Mouse (Mus musculus) mouse trophoblast stem cell (cell line): ENCODE measurements at regions not wholly inside any gene's neighbourhood (a gene's known extent, or its start where the extent isn't known, plus 50 kb on each side); places are given as distances from the start of the nearest gene placed in this dataset.

Experiments
- in situ Hi-C, 2 experiments: fragments of 300-500 bp; cut with MseI, MboI; formaldehyde crosslinking; loops; 2 replicates in 1 of 2; 3 replicates in 1 of 2; pipeline ENCODE4 v1.15.1; 2025

DNA sequence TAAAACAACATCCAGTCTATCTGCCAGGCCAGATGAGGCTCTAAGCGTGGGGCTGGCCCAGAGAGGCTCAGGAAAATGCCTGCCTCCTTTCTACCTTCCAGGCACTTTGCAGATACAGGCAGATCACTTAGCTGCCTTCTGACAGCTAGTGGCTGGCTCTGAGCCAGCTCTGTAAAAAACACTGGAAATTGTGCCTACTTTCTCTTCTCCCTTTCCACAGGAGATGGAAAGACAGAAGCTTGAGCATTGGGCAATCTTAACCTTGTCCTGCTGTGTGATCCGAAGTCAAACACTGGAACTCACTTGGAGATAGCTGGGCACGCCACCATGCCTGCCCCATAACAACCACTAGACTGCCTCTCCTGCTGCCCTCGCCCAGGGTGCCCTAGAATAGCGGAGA lies 93.0 kb upstream of the Zmiz1 start:
- in situ Hi-C loops = no loop called here

DNA sequence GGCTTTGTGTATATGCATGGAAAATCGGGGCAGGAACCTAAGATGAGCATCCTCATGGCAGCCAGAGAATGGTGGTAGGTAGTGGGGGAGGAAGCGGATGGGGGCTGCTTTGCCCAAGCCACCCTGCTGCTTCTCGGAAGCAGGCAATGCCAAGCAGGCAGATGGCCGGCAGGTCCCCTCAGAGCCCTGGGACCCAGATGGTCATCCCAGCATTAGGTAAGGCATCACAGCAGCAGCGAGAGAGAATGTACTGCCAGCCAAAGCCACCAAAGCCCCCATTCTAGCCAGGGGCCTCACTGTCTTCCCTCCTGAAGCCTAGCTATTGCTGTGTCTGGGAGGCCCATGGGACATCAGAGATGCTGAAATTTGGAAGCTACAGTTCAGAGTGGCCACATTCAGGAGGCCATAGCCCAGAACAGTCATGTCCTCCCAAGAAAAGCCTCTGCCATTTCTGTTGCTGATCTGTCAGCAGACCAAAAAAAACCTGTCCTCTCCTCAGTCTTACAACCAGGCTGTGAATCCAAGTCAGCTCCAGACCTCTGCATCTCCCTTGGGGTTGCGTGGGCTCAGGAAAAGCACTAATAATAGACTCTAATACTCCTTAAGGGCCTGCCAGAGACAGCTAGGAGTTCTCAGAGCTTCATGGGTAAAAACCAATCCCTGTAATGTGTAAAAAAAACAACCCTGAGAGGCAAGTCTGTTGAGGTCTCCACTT lies 88.5 kb upstream of the Zmiz1 start:
- in situ Hi-C loops = no loop called here

DNA sequence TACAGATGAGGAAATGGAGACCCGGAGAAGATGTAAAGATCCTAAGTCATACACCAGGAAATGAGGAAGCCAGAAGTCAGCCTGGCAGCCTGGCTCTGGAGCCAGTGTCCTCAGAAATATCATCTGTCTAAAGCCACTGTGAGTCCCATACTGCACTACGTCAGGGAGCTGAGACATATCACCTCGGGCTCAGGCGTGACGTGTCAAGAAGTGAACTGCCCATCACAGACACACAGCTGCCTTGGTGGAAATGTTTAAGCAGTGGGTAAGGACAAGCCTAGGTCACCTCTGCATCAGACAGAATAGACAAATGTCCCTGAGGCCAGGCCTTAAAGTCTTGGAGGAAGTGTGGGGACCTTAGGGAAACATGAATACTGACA lies 88.0 kb upstream of the Zmiz1 start:
- in situ Hi-C loops = no loop called here

DNA sequence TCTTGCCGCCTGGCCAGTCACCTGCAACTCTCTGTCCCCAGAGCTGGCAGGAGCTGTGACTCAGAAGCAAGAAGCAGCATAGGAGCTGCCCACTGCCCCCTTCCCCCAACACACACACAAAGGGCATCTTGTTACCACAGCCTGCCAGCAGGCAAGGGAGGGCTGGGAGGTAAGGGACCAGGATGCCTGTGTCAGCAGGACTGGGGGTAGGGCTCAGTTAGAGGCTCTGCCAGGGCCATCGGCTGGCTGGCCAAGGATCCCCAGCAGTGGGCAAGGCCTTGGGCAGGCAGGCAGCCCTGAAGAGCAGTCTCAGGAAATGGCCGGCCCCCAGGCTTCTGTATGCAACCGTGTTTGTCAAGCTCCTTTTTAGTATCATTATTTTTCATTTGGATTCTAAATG lies 87.3 kb upstream of the Zmiz1 start:
- in situ Hi-C loops = no loop called here

DNA sequence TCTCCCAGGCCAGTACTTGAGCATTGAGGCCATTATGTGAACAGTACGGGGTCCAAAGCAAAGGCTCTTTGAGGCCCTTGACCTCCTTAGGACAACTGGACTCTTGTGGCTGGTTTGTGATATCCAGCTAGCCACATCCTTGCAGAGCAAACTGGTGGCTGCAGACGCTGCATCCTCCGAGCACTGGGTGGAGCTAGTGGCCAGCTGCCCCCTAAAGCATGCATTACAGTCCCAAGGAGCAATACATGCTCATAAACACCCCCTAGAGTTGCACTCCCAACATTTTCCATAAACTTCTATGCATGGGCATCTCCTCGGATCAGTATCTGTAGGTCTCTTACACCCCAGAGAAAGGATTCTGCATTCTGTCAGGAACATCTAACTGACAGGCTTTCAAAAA lies 86.4 kb upstream of the Zmiz1 start:
- in situ Hi-C loops = no loop called here

DNA sequence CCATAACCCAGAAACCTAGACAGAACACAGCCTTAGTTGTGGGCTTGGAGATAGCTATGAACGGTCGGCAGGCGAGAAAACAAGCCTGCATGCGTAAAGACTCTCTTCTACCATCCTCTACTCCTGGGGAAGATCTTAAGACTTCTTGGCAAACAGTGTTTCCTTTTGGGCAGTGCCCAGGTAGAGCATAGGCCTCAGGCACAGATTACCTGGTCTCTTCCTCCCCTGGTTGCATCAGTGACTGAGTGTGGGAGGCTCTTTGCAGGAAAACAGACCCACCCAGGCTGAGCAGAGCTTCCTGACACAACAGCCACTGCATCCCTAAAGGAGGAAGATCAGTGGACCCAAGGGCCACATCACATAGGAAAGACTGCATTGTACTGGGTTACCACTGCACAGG lies 85.8 kb upstream of the Zmiz1 start:
- in situ Hi-C loops = no loop called here

DNA sequence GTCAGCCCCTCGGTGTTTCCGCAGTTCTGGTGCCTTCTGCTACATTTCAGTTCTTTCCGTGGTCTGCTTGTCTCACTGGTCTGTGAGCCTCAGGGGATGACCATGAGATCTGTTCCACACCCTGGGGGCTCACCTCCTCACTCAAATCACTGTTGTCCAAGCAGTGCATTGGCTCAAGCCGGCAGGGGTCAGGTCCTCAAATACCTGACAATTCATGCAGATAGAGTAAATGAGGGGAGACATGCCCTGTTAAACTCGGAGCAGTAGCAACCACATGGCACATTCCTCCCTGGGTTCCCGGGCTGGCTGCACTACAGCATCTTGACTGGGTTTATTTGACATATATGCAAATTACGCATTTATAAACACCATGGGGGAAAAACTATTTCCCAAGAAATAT lies 84.0 kb upstream of the Zmiz1 start:
- in situ Hi-C loops = no loop called here

DNA sequence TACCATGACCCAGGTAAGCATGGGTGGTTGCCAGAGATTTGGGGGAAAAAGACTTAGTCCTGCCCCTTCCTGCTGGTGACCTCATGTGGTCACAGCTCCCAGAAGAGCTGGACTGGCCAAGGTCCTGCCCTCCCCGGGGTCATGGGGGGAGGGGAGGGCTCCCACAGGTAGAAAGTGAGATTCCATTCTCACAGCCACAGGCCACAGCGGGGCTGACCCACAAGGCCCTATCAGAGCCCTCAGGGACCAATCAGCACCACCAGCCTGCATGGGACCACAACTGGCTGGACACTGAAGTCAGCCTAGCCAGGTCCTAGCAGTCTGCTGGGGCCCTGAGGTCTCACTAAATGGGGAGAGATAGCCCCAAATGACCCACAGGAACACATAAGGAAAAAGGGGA lies 81.9 kb upstream of the Zmiz1 start:
- in situ Hi-C loops = no loop called here

DNA sequence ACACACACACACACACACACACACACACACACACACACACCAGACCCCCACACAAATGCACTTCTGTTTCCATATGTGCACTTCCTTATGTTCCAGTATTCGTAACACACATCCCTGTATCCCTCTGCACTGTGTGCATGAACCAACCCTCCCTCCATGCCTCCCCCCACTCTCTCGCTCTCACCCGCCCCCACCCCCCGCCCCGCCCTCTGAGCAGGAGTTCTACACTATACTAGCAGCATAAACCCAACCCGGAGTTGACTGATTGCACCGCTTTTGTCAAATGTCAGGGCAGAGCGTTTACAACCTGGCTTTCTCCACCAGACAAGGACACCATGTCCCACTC lies 81.5 kb upstream of the Zmiz1 start:
- in situ Hi-C loops = no loop called here

DNA sequence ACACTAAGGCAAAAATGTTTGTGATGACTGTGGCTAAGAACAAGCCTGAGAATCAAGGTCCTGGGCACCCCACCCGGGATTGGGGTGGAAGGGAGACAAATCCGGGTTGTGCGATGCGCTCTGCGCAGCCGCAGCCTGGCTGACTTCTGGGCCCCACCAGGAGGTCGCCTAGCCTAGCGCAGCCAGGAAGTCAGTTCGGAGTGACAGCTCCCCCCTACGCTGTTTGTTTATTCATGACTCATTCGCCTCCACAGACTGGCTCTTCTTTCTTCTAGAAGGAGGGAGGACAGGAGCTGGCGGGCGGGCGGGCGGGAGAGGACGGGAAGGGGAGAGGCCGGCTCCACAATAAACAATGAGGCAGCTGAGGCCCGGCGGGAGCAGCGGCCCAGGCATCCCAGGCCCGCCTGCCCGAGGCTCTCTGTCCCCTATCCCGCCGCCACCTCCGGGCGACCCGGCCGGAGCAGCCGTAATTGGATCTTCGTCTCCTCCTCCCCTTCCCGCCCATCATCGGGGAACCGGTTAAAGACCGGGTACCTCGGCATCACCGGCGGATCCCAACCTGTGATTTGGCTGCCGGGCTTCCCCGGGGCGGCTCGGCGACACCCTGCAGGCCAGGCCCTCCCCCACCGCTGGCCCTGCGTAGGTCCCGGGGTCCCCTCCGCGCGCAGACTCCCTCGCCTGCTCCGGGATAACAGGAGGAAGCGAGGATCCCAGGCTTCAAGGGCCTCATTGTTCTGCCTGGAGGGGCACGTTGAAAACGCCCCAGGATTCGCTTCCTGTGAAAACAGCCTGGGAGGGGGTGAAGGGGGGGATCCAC lies 80.9 kb upstream of the Zmiz1 start:
- in situ Hi-C loops = no loop called here

DNA sequence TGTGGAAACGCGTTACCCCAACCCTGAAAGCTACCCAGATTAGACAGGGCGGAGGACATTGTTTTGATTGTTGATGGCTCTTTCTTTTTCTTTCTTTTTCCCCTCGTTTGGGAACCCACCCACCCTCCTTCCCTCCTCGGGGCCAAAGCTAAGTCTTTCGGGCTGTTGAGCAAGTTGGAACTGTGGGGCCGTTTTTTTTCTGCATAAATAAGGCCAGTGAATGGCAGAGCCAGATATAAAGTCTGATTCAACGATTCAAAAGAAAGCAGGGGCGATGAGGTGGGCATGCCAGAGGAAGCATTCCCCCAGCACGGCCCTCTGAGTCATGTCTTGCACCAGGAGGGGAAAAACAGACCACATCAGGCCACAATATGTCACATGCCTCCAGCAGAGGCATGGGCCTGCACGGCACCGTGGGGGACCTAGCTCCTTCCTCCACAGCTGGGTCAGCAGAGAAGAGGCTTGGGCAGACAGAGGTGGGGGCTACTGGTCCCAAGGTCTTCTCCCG lies 80.2 kb upstream of the Zmiz1 start:
- in situ Hi-C loops = no loop called here

DNA sequence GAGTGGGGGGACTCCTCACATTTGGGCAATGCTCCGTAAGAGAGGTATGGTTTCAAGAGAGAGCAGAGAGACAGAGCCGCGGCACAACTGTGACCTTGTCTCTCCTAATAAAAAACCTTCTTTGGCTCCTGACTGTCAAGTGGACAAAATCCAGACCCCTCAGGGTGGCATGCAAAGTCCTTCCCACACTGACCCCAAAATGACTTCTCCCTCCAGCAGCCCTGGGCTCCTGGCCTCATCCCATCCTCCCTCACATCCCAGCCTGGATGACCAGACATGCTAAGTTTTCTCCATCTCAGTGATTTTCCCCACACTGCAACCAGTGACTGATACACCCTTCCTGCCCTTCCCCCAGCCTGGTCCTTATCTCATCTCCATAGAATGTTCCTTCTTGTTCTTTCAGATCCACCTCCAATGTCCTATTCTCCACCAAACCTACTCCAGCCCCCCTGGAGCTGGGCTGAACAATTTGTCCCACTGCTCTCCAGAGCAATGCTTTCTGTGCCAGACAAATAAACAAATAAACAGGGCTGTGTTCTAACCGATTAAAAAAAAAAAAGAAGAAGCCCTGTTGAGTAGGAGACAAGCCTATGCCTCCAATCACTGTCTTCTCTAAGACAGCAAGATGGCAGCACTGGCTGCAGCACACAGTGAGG lies 75.7 kb upstream of the Zmiz1 start:
- in situ Hi-C loops = no loop called here

DNA sequence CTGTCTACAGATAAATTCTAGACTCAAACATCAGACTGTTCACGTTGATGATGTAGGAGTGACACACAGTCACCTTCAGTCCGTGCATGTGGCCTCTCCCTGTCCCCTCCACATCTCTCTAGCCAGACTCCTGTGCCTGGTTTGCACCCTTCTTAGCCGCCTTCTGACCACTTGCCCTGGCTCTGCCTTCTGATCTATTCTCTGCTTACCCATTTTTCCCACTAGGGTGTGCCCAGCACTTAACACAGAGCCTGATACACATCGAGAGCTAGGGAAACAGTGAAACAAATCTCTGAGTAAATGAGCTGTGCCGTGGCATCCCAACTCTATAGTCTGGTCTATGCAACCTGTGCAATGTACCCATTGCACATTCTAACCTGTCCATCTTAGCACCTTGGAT lies 73.3 kb upstream of the Zmiz1 start:
- in situ Hi-C loops = no loop called here

DNA sequence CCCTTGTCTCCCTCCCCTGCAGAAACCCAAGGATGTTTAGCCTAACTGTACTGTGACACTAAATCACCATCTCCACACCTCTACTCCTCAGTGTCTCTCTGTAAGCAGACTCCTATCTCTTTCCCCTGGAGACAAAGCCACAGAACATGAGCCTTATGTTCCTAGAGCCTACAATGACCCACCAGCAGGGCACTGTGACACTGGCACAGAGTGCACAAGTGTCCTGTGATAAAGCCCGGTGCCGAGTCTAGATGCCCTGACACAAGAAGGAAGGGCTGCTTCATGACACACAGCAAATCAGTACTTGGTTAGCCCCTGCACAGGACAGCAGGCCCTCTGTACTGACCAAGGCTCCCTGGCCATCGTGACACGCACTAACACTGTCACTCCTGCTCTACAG lies 71.2 kb upstream of the Zmiz1 start:
- in situ Hi-C loops = no loop called here

DNA sequence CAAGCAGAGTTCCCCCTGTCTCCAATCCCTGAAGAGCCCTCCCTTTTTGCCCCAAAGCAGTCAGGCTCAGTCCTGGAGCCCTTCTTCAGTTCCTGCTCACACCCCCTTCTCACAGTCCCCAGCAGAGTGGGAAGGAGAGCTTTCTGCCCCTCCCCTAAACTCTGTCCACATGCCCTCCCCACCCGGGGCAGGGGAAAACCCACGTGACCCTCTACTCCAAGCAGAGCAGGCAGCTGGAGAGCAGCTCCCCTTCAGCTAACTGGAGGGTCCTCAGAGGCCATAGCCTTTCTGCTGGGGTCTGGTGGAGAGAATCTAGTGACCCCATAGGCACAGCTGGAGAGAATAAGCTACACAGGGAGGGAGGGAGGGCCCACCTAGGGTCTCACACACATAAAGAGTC lies 69.7 kb upstream of the Zmiz1 start:
- in situ Hi-C loops = no loop called here

DNA sequence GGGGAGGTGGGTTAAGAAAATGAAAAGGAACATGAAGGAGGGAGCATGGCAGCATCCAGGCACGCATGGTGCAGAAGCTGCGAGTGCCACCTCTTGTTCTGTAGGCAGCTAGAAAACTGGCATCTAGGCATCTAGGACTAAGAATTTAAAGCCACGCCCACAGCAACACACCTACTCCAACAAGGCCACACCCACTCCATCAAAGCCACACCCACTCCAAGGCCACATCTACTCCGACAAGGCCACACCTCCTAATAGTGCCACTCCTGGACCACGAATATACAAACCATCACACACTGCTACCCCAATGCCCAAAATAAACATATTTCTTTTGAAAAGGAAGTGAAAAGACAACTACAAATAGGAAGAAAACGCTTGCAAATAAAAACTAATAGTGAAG lies 66.6 kb upstream of the Zmiz1 start:
- in situ Hi-C loops = no loop called here

DNA sequence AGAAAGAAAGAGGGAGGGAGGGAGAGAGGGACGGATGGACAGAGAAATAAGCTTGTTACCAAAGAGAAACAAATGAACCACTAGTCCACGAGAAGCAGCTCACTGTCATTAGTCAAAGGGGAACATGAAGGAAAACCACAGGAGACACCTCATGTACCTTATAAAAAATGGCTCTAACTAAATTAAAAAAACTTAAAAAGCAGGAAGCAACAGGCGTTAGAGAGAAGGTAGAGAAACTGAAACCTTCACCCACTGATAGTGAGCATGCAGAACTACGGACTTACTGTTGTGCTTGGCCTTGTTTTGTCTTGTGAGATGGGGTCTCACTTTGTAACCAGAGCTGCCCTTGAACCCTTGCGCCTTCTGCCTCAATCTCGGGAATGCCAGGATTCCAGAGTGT lies 66.0 kb upstream of the Zmiz1 start:
- in situ Hi-C loops = no loop called here

DNA sequence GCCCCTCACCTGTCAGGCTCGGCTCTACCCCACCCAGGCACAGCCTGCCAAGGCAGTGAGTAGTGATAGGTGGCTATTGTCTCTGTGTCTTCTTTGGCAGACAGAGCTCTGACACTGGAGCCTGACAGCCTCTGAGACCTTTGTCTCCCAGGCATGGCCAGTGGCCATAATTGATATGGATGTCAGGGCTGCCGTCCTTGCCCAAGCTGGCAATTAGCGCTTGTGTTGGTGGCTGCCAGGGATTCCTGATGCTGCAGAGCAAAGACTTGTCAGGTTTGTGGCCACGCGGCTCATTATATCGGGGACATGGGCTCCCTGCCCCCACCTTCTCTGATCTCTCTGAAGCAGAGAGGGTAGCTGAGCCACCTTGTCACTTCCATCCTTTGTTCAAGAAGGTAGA lies 64.1 kb upstream of the Zmiz1 start:
- in situ Hi-C loops = no loop called here

DNA sequence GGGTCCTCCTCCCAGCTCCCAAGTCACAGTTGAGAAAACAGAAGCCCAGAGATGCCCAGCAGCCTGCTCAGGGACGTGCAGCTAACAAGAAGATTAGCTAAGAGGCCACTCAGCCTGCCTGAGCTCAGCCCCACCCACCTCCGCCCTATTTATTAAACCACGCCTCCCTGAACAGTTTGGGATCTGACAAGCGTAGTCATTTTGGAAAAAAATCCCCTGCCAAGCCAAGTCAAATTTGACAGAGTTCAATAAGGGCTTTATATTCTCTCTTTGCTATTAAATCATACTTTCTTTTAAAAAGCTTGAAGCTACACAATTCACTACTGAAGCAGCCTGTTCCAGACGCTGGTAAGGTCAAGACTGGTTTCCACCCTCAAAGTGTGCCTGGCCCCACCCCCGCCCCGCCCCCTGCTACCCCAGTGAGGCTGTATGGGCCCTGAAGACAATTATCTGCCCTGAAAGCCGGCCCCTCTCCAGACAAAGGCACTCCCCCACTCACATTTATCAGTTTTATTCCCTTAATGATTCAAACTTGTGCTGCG lies 61.9 kb upstream of the Zmiz1 start:
- in situ Hi-C loops = no loop called here

DNA sequence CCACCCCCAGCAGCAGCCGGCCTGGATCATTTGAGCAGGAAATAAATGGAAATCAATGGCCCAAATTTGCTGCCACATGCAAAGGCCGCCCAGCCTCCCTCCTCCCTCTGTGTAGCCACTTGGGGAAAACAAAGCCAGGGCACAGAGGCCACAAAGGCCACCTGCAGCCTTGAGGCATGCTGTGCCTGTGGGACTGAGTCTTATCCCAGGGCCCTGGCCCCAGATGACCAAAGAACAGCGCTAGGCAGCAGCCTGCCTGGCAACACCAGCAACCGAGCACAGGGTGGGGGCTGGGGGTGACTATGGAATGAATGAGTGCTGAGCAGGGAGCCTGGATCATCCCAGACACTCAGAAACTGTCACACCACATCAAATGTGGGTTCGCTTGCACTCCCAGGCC lies 61.2 kb upstream of the Zmiz1 start:
- in situ Hi-C loops = no loop called here

DNA sequence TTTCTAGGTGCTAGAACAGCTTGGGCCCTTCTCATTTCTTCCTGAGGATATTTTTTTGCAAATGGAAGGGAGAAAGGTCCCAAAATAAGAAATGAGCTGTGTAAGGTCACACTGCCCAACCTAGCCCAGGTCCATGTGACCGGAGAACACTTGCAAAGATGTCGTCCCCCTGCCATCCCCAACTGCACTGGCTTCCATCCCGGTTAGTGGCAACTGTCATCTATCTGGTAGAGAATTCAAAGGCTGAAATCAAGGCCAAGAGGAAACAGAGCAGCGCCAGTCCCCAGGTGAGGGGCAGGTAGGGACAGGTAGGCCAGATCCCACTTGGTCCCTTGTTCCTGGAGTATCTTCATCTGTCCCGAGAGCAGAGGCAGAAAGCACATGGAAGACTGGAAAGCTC lies 60.2 kb upstream of the Zmiz1 start:
- in situ Hi-C loops = no loop called here

DNA sequence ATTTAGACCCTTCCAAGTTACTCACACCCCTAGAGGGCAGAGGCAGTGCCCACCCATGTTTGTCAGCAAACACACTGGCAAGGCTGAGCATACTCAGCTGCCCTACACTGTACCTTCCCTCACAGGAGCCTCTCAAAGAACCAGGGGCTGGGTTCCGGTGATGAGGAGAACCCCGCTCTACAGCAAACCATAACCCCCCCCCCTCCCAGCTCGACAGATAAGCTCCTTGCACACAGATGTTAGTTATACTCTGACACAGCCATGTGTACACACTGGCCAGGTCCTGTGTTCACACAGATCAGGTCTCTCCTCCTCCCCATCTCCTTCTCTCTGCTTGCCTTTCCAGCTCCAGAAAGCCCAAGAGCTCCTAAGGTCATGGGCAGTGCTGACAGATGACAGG lies 59.7 kb upstream of the Zmiz1 start:
- in situ Hi-C loops = no loop called here
